Mouse (Mus musculus) liver, postnatal 0 days (tissue): Measurements from ENCODE around the gene Snx14.

Experiments
- CTCF ChIP-seq: sonication (generic); IDR thresholded peaks from 2 replicates; pipeline ENCODE4 v1.5.1; 2016; ENCODE audit warnings: antibody characterized with exemption, low read depth
- EP300 ChIP-seq: IDR thresholded peaks from 2 replicates; pipeline ENCODE4 v1.6.1; 2016; ENCODE audit warnings: antibody characterized with exemption, low read depth, mild to moderate bottlenecking

DNA sequence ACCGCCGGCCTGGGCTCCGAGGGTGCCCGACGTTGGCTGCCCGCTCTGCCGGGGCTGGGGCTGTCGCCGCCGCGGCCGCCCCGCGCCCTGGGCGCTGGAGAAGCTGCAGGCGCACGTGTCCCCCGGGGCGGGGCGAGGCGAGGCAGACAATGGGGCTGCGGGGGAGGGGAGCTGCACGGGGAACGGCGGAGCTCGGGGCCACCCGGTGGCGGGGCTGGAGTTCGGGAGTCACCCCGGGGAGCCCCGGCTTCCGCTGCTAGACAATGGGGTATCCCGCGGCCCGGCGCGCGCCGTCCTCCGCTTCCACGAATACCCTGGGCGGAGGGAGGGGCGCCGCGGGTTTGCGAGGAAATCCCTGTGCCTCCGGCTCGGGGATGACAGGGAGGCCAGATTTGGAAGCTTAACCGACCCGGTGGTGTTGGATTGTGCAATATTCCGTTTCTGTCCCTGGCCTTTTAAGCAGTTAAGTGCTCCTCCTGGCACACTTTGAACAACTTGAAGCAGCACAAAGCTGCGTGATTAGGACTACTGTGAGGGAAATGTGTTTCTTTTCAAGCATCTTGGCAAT is 44.2 kb upstream of the Snx14 start:
- TF ChIP-seq EP300 (no peak), CTCF (no peak)
